Mouse (Mus musculus) lung, embryonic 15.5 days (tissue): ENCODE measurements around the gene Snapc4. TPM values are rescaled to one million over a fixed set of nuclear protein-coding genes. Genes with fewer than 3 reads are reported as not detected.

Experiments used
- ATAC-seq: fragments of 200-750 bp; cut with Nextera tagmentation; 2 replicates; pipeline ENCODE4 v1.8.0; 2017; ENCODE audit warnings: moderate number of reproducible peaks, borderline replicate concordance; ENCODE audit not compliant: low FRiP score, low TSS enrichment; ENCODE audit errors: extremely low read depth
- H3K27ac ChIP-seq: fragments of 300-500 bp; sonication (generic); 2 replicates; pipeline ENCODE4 v1.5.1; 2015; ENCODE audit warnings: moderate library complexity, mild to moderate bottlenecking, inconsistent platforms
- H3K27me3 ChIP-seq: fragments of 300-500 bp; sonication (generic); 2 replicates; pipeline ENCODE4 v1.6.1; 2015; ENCODE audit warnings: inconsistent platforms
- H3K36me3 ChIP-seq: fragments of 300-500 bp; sonication (generic); 2 replicates; pipeline ENCODE4 v1.6.1; 2015; ENCODE audit warnings: inconsistent platforms
- H3K4me1 ChIP-seq: fragments of 300-500 bp; sonication (generic); 2 replicates; pipeline ENCODE4 v1.6.1; 2015; ENCODE audit warnings: inconsistent platforms
- H3K4me2 ChIP-seq: fragments of 300-500 bp; sonication (generic); 2 replicates; pipeline ENCODE4 v1.6.1; 2015; ENCODE audit warnings: inconsistent platforms, mild to moderate bottlenecking, moderate library complexity
- H3K4me3 ChIP-seq: fragments of 300-500 bp; sonication (generic); 2 replicates; pipeline ENCODE4 v1.5.1; 2015; ENCODE audit warnings: mild to moderate bottlenecking, inconsistent platforms
- H3K9ac ChIP-seq: fragments of 300-500 bp; sonication (generic); 2 replicates; pipeline ENCODE4 v1.6.1; 2015; ENCODE audit warnings: inconsistent platforms
- H3K9me3 ChIP-seq: fragments of 300-500 bp; sonication (generic); 2 replicates; pipeline ENCODE4 v1.6.1; 2016; ENCODE audit warnings: inconsistent platforms
- WGBS: fragments of 180-500 bp; shearing (Covaris S2); methylation state at CpG from one replicate; pipeline ENCODE4 v1.1.7; 2015; 5-methylcytosine and 5-hydroxymethylcytosine counted together
- polyA plus RNA-seq: library from polyadenylated mRNA; unstranded; fragments of >200 nt; fragmentation: Nextera tagmentation; extraction: Ambion mirVana; gene quantifications from 2 replicates; pipeline ENCODE4 v1.2.1, GENCODE M21; 2015

Gene Snapc4
- polyA plus RNA-seq, 1 experiment from 2014 or later = 30.0 TPM

GRCm38 (mm10) chr2:26368572-26368971, 11.9 kb downstream of the Snapc4 start:
- Histone ChIP-seq H3K27ac (no peak overlapping the region), H3K27me3 (no peaks in the 10 kb centered on the region), H3K4me1 (peaks cover 14% of the 10 kb centered on the region), H3K36me3 (peaks cover 87% of the 10 kb centered on the region), H3K9me3 (no peaks in the 10 kb centered on the region), H3K4me3 (no peak overlapping the region), H3K9ac (no peak overlapping the region), H3K4me2 (no peak overlapping the region)
- ATAC-seq = no peak
- 85% methylated on average over 1 of the region's 1 CpGs for WGBS

GRCm38 (mm10) chr2:26367911-26368310, 12.5 kb downstream of the Snapc4 start:
- no peak for ATAC-seq
- WGBS = 91% methylated on average over 6 of the region's 6 CpGs
- H3K4me1 ChIP-seq = peaks cover 14% of the 10 kb centered on the region

GRCm38 (mm10) chr2:26364738-26365465, 15.6 kb downstream of the Snapc4 start:
- Histone ChIP-seq H3K4me3 (no peak overlapping the region), H3K9me3 (no peaks in the 10 kb centered on the region), H3K27me3 (no peaks in the 10 kb centered on the region), H3K4me2 (no peak overlapping the region), H3K36me3 (peaks cover 56% of the 10 kb centered on the region), H3K4me1 (peaks cover 14% of the 10 kb centered on the region), H3K27ac (peak overlapping the region; percentile 48), H3K9ac (no peak overlapping the region)
- 59% methylated on average over 10 of the region's 10 CpGs for WGBS
- peak; percentile 50; the same call in 1 of the 2 replicates for ATAC-seq

More at GRCm38 (mm10) chr2:26367911-26368310, 12.5 kb downstream of the Snapc4 start:
- Histone ChIP-seq H3K27me3 (no peaks in the 10 kb centered on the region), H3K9me3 (no peaks in the 10 kb centered on the region), H3K4me2 (no peak overlapping the region), H3K9ac (no peak overlapping the region), H3K36me3 (peaks cover 82% of the 10 kb centered on the region), H3K27ac (no peak overlapping the region), H3K4me3 (no peak overlapping the region)

- H3K4me1 ChIP-seq = peaks cover 14% of the 10 kb centered on the region
- no peak overlapping the region for H3K9ac ChIP-seq
- no peak overlapping the region for H3K27ac ChIP-seq
- no peak overlapping the region for H3K4me3 ChIP-seq
- ATAC-seq = no peak
- H3K36me3 ChIP-seq = peaks cover 42% of the 10 kb centered on the region
- no peaks in the 10 kb centered on the region for H3K9me3 ChIP-seq
- H3K27me3 ChIP-seq = no peaks in the 10 kb centered on the region
- no peak overlapping the region for H3K4me2 ChIP-seq
- WGBS = 46% methylated on average over 5 of the region's 5 CpGs
These were observed 17.0 kb downstream of the Snapc4 start for GRCm38 (mm10) chr2:26363481-26363880.

GRCm38 (mm10) chr2:26362991-26363390, 17.5 kb downstream of the Snapc4 start:
- no peaks in the 10 kb centered on the region for H3K27me3 ChIP-seq
- peaks cover 14% of the 10 kb centered on the region for H3K4me1 ChIP-seq
- no peak overlapping the region for H3K27ac ChIP-seq
- no peak overlapping the region for H3K4me3 ChIP-seq
- 78% methylated on average over 5 of the region's 5 CpGs for WGBS
- H3K36me3 ChIP-seq = peaks cover 37% of the 10 kb centered on the region
- H3K9ac ChIP-seq = no peak overlapping the region
- no peak for ATAC-seq
- no peak overlapping the region for H3K4me2 ChIP-seq
- H3K9me3 ChIP-seq = no peaks in the 10 kb centered on the region

GRCm38 (mm10) chr2:26360772-26361171, 19.7 kb downstream of the Snapc4 start, which contains the start of gene Card9:
TSS of gene Card9 (minus strand) at chr2:26360918.
- Histone ChIP-seq H3K27ac (no peak within 1 kb of the TSS), H3K9ac (no peak within 1 kb of the TSS), H3K4me3 (no peak within 1 kb of the TSS), H3K9me3 (no peaks in the 10 kb centered on the region), H3K27me3 (no peaks in the 10 kb centered on the region), H3K4me1 (peaks cover 24% of the 10 kb centered on the region), H3K4me2 (no peak within 1 kb of the TSS), H3K36me3 (peaks cover 16% of the 10 kb centered on the region)
- ATAC-seq = no peak
- WGBS = 25% methylated on average over 3 of the region's 3 CpGs

GRCm38 (mm10) chr2:26359983-26360382, 20.5 kb downstream of the Snapc4 start:
- H3K27ac ChIP-seq = no peak overlapping the region
- no peak for ATAC-seq
- 73% methylated on average over 6 of the region's 6 CpGs for WGBS

GRCm38 (mm10) chr2:26358667-26359320, 21.7 kb downstream of the Snapc4 start:
- no peak for ATAC-seq
- H3K9ac ChIP-seq = no peak overlapping the region
- no peak overlapping the region for H3K27ac ChIP-seq
- H3K9me3 ChIP-seq = no peaks in the 10 kb centered on the region
- no peak overlapping the region for H3K4me2 ChIP-seq
- WGBS = 77% methylated on average over 13 of the region's 13 CpGs
- peaks cover 4% of the 10 kb centered on the region; the same call in 1 of the 2 replicates for H3K36me3 ChIP-seq
- no peaks in the 10 kb centered on the region for H3K27me3 ChIP-seq
- no peak overlapping the region for H3K4me3 ChIP-seq
- H3K4me1 ChIP-seq = peaks cover 10% of the 10 kb centered on the region

More at GRCm38 (mm10) chr2:26359983-26360382, 20.5 kb downstream of the Snapc4 start:
- Histone ChIP-seq H3K27me3 (no peaks in the 10 kb centered on the region), H3K4me1 (peaks cover 16% of the 10 kb centered on the region), H3K9ac (no peak overlapping the region), H3K36me3 (peaks cover 10% of the 10 kb centered on the region; the same call in 1 of the 2 replicates), H3K4me2 (no peak overlapping the region), H3K4me3 (no peak overlapping the region), H3K9me3 (no peaks in the 10 kb centered on the region)

- Histone ChIP-seq H3K9me3 (no peaks in the 10 kb centered on the region), H3K27ac (no peak overlapping the region; the same call in 1 of the 2 replicates), H3K36me3 (no peaks in the 10 kb centered on the region), H3K27me3 (no peaks in the 10 kb centered on the region), H3K4me2 (no peak overlapping the region), H3K9ac (no peak overlapping the region; the same call in 1 of the 2 replicates), H3K4me1 (peaks cover 16% of the 10 kb centered on the region), H3K4me3 (no peak overlapping the region)
- ATAC-seq = no peak
- WGBS = 46% methylated on average over 15 of the region's 15 CpGs
These were observed 23.0 kb downstream of the Snapc4 start for GRCm38 (mm10) chr2:26357484-26357883.

GRCm38 (mm10) chr2:26356678-26357077, 23.8 kb downstream of the Snapc4 start:
- H3K9ac ChIP-seq = no peak overlapping the region
- peak; percentile 25; the same call in 1 of the 2 replicates for ATAC-seq
- WGBS = 43% methylated on average over 7 of the region's 7 CpGs
- H3K9me3 ChIP-seq = no peaks in the 10 kb centered on the region
- H3K36me3 ChIP-seq = no peaks in the 10 kb centered on the region
- H3K4me1 ChIP-seq = peaks cover 19% of the 10 kb centered on the region
- H3K4me3 ChIP-seq = no peak overlapping the region
- no peaks in the 10 kb centered on the region for H3K27me3 ChIP-seq
- H3K27ac ChIP-seq = no peak overlapping the region
- no peak overlapping the region for H3K4me2 ChIP-seq

GRCm38 (mm10) chr2:26356231-26356630, 24.2 kb downstream of the Snapc4 start:
- Histone ChIP-seq H3K27me3 (no peaks in the 10 kb centered on the region), H3K9ac (no peak overlapping the region), H3K9me3 (no peaks in the 10 kb centered on the region), H3K27ac (no peak overlapping the region), H3K4me2 (no peak overlapping the region), H3K4me1 (peaks cover 20% of the 10 kb centered on the region), H3K4me3 (no peak overlapping the region), H3K36me3 (no peaks in the 10 kb centered on the region)
- WGBS = 67% methylated on average over 4 of the region's 4 CpGs
- ATAC-seq = no peak

- no peak overlapping the region for H3K4me2 ChIP-seq
- WGBS = 86% methylated on average over 4 of the region's 4 CpGs
- peaks cover 7% of the 10 kb centered on the region; the same call in 1 of the 2 replicates for H3K36me3 ChIP-seq
- ATAC-seq = no peak
- H3K27me3 ChIP-seq = no peaks in the 10 kb centered on the region
- H3K27ac ChIP-seq = no peak overlapping the region
- no peaks in the 10 kb centered on the region for H3K9me3 ChIP-seq
- H3K4me3 ChIP-seq = no peak overlapping the region
- peaks cover 28% of the 10 kb centered on the region for H3K4me1 ChIP-seq
- H3K9ac ChIP-seq = no peak overlapping the region
These were observed 26.1 kb downstream of the Snapc4 start for GRCm38 (mm10) chr2:26354401-26354800.
